Mouse (Mus musculus): ENCODE data around the gene Hoxb4.

- TF ChIP-seq CTCF (IDR thresholded peaks at IDR 0.05; ENCODE audit: low read depth, low read length): peak; percentile 58
- TF ChIP-seq POLR2A (IDR thresholded peaks at IDR 0.05; ENCODE audit: borderline replicate concordance, low read depth, low read length): no peak
These were observed 23.6 kb upstream of the Hoxb4 start for GRCm38 (mm10) chr11:96294245-96295091.

All from bone marrow macrophage, adult 2 months (primary cell).